Mouse (Mus musculus) CH12.LX (cell line): ENCODE data around the gene Hs3st3b1. TPM values are rescaled to one million over a fixed set of nuclear protein-coding genes. Genes with fewer than 3 reads are reported as not detected.
A peak's percentile ranks its signal among the peaks of the same experiment; 100 is the strongest.

Source experiments
- DNase-seq: peaks from one replicate; pipeline ENCODE4 v3.0.0-alpha.2; 2013; ENCODE audit errors: extremely low read depth
- H3K27ac ChIP-seq: 2 replicates; pipeline ENCODE4 v1.5.1; 2012; ENCODE audit warnings: low read depth, mild to moderate bottlenecking, control low read depth, moderate library complexity; ENCODE audit not compliant: insufficient read depth
- H3K27me3 ChIP-seq: replicated peaks from 2 replicates; pipeline ENCODE3; 2012; ENCODE audit warnings: inconsistent platforms
- H3K36me3 ChIP-seq, 2 experiments: replicated peaks in 1 of 2; 2 replicates each; pipeline versions ENCODE3 to v1.6.1; 2012; ENCODE audit warnings: inconsistent platforms in 1 of 2, low read length in 1 of 2, mild to moderate bottlenecking in 1 of 2, mixed read lengths in 1 of 2, moderate library complexity in 1 of 2; ENCODE audit not compliant: control insufficient read depth in 1 of 2, insufficient read depth in 1 of 2
- H3K4me1 ChIP-seq, 2 experiments: 2 replicates each; pipeline ENCODE4 v1.6.1; 2012; ENCODE audit warnings: inconsistent platforms in 1 of 2, moderate library complexity in 1 of 2; ENCODE audit not compliant: insufficient read depth in 2 of 2, control insufficient read depth in 1 of 2
- H3K4me2 ChIP-seq: 2 replicates; pipeline ENCODE4 v1.6.1; 2012; ENCODE audit warnings: low read depth, mild to moderate bottlenecking, control low read depth; ENCODE audit not compliant: poor library complexity, insufficient read depth, severe bottlenecking
- H3K4me3 ChIP-seq, 3 experiments: fragments of 150-350 bp in 1 of 3; sonication (generic) in 1 of 3; replicated peaks in 1 of 3; 2 replicates each; pipeline versions ENCODE3 to v1.5.1; 2011 to 2012; ENCODE audit warnings: low read depth in 2 of 3, low read length in 2 of 3, mild to moderate bottlenecking in 2 of 3, moderate library complexity in 2 of 3, control low read depth in 1 of 3, improper control_type of control experiment in 1 of 3, inconsistent platforms in 1 of 3, mixed read lengths in 1 of 3; ENCODE audit not compliant: poor library complexity in 1 of 3
- H3K79me2 ChIP-seq: replicated peaks from 2 replicates; pipeline ENCODE4 v1.6.1; 2012; ENCODE audit warnings: mild to moderate bottlenecking, moderate library complexity; ENCODE audit not compliant: control insufficient read depth, poor library complexity, insufficient read depth, severe bottlenecking; ENCODE audit errors: extremely low read depth
- H3K9ac ChIP-seq: 2 replicates; pipeline ENCODE4 v1.6.1; 2012; ENCODE audit warnings: low read depth, mild to moderate bottlenecking, control low read depth, moderate library complexity; ENCODE audit not compliant: insufficient read depth
- H3K9me3 ChIP-seq: replicated peaks from 2 replicates; pipeline ENCODE3; 2012; ENCODE audit warnings: low read length, inconsistent platforms, mixed read lengths
- BHLHE40 ChIP-seq: IDR thresholded peaks from 2 replicates; pipeline ENCODE4 v1.6.1; 2011; ENCODE audit warnings: mild to moderate bottlenecking, low read depth, low read length, improper control_type of control experiment
- CTCF ChIP-seq, 2 experiments: IDR thresholded peaks in 1 of 2; conservative IDR thresholded peaks in 1 of 2; 2 replicates each; pipeline ENCODE4 v1.5.1; 2011 to 2012; ENCODE audit warnings: low read depth in 2 of 2, low read length in 2 of 2, improper control_type of control experiment in 1 of 2, inconsistent platforms in 1 of 2, mild to moderate bottlenecking in 1 of 2, moderate library complexity in 1 of 2
- ELF1 ChIP-seq: IDR thresholded peaks from 2 replicates; pipeline ENCODE4 v1.6.1; 2014; ENCODE audit warnings: low read depth, mild to moderate bottlenecking, inconsistent platforms, low read length, improper control_type of control experiment
- ETS1 ChIP-seq: conservative IDR thresholded peaks from 2 replicates; pipeline ENCODE4 v1.6.1; 2012; ENCODE audit warnings: low read depth, mild to moderate bottlenecking, inconsistent platforms, low read length, improper control_type of control experiment, moderate library complexity
- GABPA ChIP-seq: IDR thresholded peaks from 2 replicates; pipeline ENCODE4 v1.6.1; 2012; ENCODE audit warnings: low read depth, low read length, improper control_type of control experiment, inconsistent platforms; ENCODE audit not compliant: insufficient replicate concordance
- IRF4 ChIP-seq: IDR thresholded peaks from 2 replicates; pipeline ENCODE4 v1.6.1; 2014; ENCODE audit warnings: low read depth, mild to moderate bottlenecking, inconsistent platforms, low read length, improper control_type of control experiment
- JUN ChIP-seq: IDR thresholded peaks from 2 replicates; pipeline ENCODE4 v1.6.1; 2011; ENCODE audit warnings: low read depth, mild to moderate bottlenecking, low read length, improper control_type of control experiment, moderate library complexity; ENCODE audit not compliant: insufficient read depth
- JUND ChIP-seq: conservative IDR thresholded peaks from 2 replicates; pipeline ENCODE4 v1.6.1; 2011; ENCODE audit warnings: low read depth, low read length, improper control_type of control experiment
- MAFK ChIP-seq: IDR thresholded peaks from 2 replicates; pipeline ENCODE4 v1.6.1; 2011; ENCODE audit warnings: low read length, improper control_type of control experiment; ENCODE audit not compliant: insufficient replicate concordance
- MAX ChIP-seq: IDR thresholded peaks from 2 replicates; pipeline ENCODE4 v1.6.1; 2011; ENCODE audit warnings: low read length, improper control_type of control experiment
- MAZ ChIP-seq: IDR thresholded peaks from 2 replicates; pipeline ENCODE4 v1.6.1; 2012; ENCODE audit warnings: low read depth, mild to moderate bottlenecking, inconsistent platforms, low read length, improper control_type of control experiment, moderate library complexity
- MEF2A ChIP-seq: IDR thresholded peaks from 2 replicates; pipeline ENCODE4 v1.6.1; 2014; ENCODE audit warnings: low read depth, mild to moderate bottlenecking, inconsistent platforms, low read length, improper control_type of control experiment, borderline replicate concordance
- MYC ChIP-seq: IDR thresholded peaks from 2 replicates; pipeline ENCODE4 v1.6.1; 2011; ENCODE audit warnings: low read depth, mild to moderate bottlenecking, improper control_type of control experiment, low read length
- NELFE ChIP-seq: IDR thresholded peaks from 2 replicates; pipeline ENCODE4 v1.6.1; 2011; ENCODE audit warnings: low read depth, low read length, improper control_type of control experiment
- PAX5 ChIP-seq: IDR thresholded peaks from 2 replicates; pipeline ENCODE4 v1.6.1; 2012; ENCODE audit warnings: low read length, inconsistent platforms, mixed read lengths
- POLR2A ChIP-seq: IDR thresholded peaks from 2 replicates; pipeline ENCODE4 v1.6.1; 2011; ENCODE audit warnings: low read depth, mild to moderate bottlenecking, improper control_type of control experiment, low read length
- RAD21 ChIP-seq: IDR thresholded peaks from 2 replicates; pipeline ENCODE4 v1.6.1; 2011; ENCODE audit warnings: low read depth, mild to moderate bottlenecking, low read length, improper control_type of control experiment, moderate library complexity
- SMC3 ChIP-seq: IDR thresholded peaks from 2 replicates; pipeline ENCODE4 v1.6.1; 2011; ENCODE audit warnings: low read depth, low read length, improper control_type of control experiment
- TBP ChIP-seq: conservative IDR thresholded peaks from 2 replicates; pipeline ENCODE4 v1.6.1; 2011; ENCODE audit warnings: low read depth, low read length, improper control_type of control experiment
- TCF12 ChIP-seq: IDR thresholded peaks from 2 replicates; pipeline ENCODE4 v1.6.1; 2014; ENCODE audit warnings: low read depth, mild to moderate bottlenecking, inconsistent platforms, low read length, improper control_type of control experiment
- UBTF ChIP-seq: IDR thresholded peaks from 2 replicates; pipeline ENCODE4 v1.6.1; 2012; ENCODE audit warnings: low read depth, mild to moderate bottlenecking, inconsistent platforms, low read length, improper control_type of control experiment, moderate library complexity
- USF1 ChIP-seq: IDR thresholded peaks from 2 replicates; pipeline ENCODE4 v1.6.1; 2014; ENCODE audit warnings: low read depth, mild to moderate bottlenecking, inconsistent platforms, low read length, improper control_type of control experiment
- USF2 ChIP-seq: conservative IDR thresholded peaks from 2 replicates; pipeline ENCODE4 v1.6.1; 2011; ENCODE audit warnings: low read depth, low read length, improper control_type of control experiment
- ZC3H11A ChIP-seq: IDR thresholded peaks from 2 replicates; pipeline ENCODE4 v1.6.1; 2012; ENCODE audit warnings: low read depth, mild to moderate bottlenecking, inconsistent platforms, low read length, improper control_type of control experiment
- dilution Hi-C: fragments of 300-500 bp; cut with MboI; formaldehyde crosslinking; loops from 2 replicates; pipeline ENCODE4 v1.14.3; 2020; ENCODE audit warnings: low sequenced_read_pairs; ENCODE audit not compliant: extremely low pct_unique_long_range_greater_than_20kb, extremely low pct_ligation_motif_present
- in situ Hi-C: fragments of 300-500 bp; cut with MboI; formaldehyde crosslinking; loops from 3 replicates; pipeline ENCODE4 v1.14.3; 2019; ENCODE audit warnings: low sequenced_read_pairs, low pct_ligation_motif_present, low pct_unique_long_range_greater_than_20kb, mixed read lengths
- polyA plus RNA-seq: library from polyadenylated mRNA; unstranded; fragments of >175 nt; gene quantifications from 2 replicates; pipeline ENCODE4 v1.2.1, GENCODE M21; 2012; ENCODE audit warnings: low read depth; ENCODE audit not compliant: insufficient read length
- total RNA-seq, 2 experiments: library from RNA; depleted of rRNA; stranded (reverse); fragments of 300-350 nt in 1 of 2; fragments of >200 nt in 1 of 2; gene quantifications; 2 replicates each; pipeline ENCODE4 v1.2.3; 2012 to 2014

Gene Hs3st3b1
- total and polyA plus RNA-seq, 3 experiments, result 1.1 to 2.0 (median 2.0) TPM

GRCm38 (mm10) chr11:63925161-63925582 lies 3.1 kb upstream of the Hs3st3b1 start:
- Histone ChIP-seq H3K27ac (no peak overlapping the region), H3K9me3 (no peaks in the 10 kb centered on the region), H3K9ac (no peak overlapping the region), H3K79me2 (no peaks in the 10 kb centered on the region), H3K27me3 (peaks cover 33% of the 10 kb centered on the region), H3K36me3 (no peaks in the 10 kb centered on the region), H3K4me1 (peaks cover 0 to 31% of the 10 kb centered on the region in 2 experiments; a peak in 2 of 4 replicates), H3K4me2 (peak overlapping the region; percentile 74), H3K4me3 (no peak overlapping the region)
- dilution Hi-C loops (no loop called here), in situ Hi-C loops (loop anchor here (10.0 kb wide), 2 partner anchors 300 to 510 kb away; partner anchors contain the start of genes F930015N05Rik and Hs3st3a1)
- TF ChIP-seq USF1 (no peak), JUN (no peak), NELFE (peak; percentile 38; the same call in 1 of the 2 replicates), MEF2A (0 out of 2 replicates have a peak, but pooled peaks have one; percentile 23), MYC (no peak), UBTF (0 out of 2 replicates have a peak, but pooled peaks have one; percentile 47), ETS1 (no peak), IRF4 (0 out of 2 replicates have a peak, but pooled peaks have one; percentile 34), JUND (no peak), CTCF (conservative IDR thresholded peaks at IDR 0.05 in 1 of 2, IDR thresholded peaks at IDR 0.05 in 1 of 2; ENCODE audit: low read depth in 2 of 2, low read length in 2 of 2) (peak; percentile 16 to 93; a peak in 2 of 4 replicates), SMC3 (peak; percentile 91), TCF12 (peak; percentile 42; the same call in 1 of the 2 replicates), MAFK (no peak), TBP (peak; percentile 72), ZC3H11A (peak; percentile 55; the same call in 1 of the 2 replicates), ELF1 (0 out of 2 replicates have a peak, but pooled peaks have one; percentile 15), RAD21 (peak; percentile 86), BHLHE40 (no peak)
- DNase-seq, result peak; percentile 75

DNA sequence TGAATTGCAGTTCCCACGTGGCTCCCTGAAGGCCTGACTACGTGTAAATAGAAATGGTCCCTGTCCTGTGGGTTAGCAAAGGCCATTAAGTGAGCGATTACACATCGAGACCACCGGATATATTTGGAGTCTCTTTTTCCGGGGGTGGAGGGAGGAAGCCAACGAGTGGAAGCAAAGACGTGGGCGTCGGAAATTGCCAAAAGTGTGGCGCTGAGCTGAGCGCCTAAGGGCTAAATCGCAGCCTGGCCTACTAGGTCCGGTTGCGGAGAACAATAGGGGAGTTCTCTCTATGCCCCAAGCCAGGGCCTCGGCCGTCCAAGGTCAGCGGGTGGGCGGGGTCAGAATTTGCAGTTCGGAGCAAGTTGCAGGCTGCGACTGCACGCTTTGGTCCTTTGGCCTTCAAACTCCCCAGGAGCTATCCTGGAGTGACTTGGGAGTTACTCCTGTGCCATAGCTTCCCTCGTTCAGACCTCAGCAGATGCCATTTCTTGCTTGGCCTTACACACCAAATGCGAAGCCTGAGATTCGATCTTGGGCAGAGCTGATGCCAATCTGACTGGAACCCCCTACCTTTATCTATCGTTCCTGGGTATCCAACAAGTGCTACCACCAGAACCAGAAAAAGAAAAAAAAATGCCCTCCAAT lies 2.3 kb upstream of the Hs3st3b1 start:
- DNase-seq, result no peak
- Histone ChIP-seq H3K27ac (no peak overlapping the region), H3K4me3 (no peak overlapping the region), H3K9me3 (no peaks in the 10 kb centered on the region), H3K79me2 (no peaks in the 10 kb centered on the region), H3K36me3 (no peaks in the 10 kb centered on the region), H3K9ac (no peak overlapping the region), H3K27me3 (peaks cover 33% of the 10 kb centered on the region), H3K4me2 (no peak overlapping the region), H3K4me1 (peaks cover 0 to 39% of the 10 kb centered on the region in 2 experiments; a peak in 2 of 4 replicates)
- in situ Hi-C loops (loop anchor here (10.0 kb wide), 2 partner anchors 300 to 510 kb away; partner anchors contain the start of genes F930015N05Rik and Hs3st3a1), dilution Hi-C loops (no loop called here)
- TF ChIP-seq PAX5, result no peak
- no peak for TF ChIP-seq GABPA
- no peak for TF ChIP-seq ETS1
- no peak for TF ChIP-seq MYC
- TF ChIP-seq MAZ, result no peak
- no peak for TF ChIP-seq USF2
- TF ChIP-seq RAD21, result no peak
- no peak for TF ChIP-seq TCF12
- TF ChIP-seq ELF1, result no peak
- TF ChIP-seq IRF4, result no peak
- TF ChIP-seq ZC3H11A, result no peak
- no peak for TF ChIP-seq MAFK
- no peak for TF ChIP-seq USF1
- TF ChIP-seq POLR2A, result no peak
- TF ChIP-seq MAX, result no peak
